Mouse (Mus musculus) neural tube, embryonic 15.5 days (tissue): Measurements from ENCODE around the gene Itgb2. TPM values are rescaled to one million over a fixed set of nuclear protein-coding genes. Genes with fewer than 3 reads are reported as not detected.

ENCODE experiments used
- ATAC-seq: fragments of 200-750 bp; cut with Nextera tagmentation; 2 replicates; pipeline ENCODE4 v1.8.0; 2017; ENCODE audit warnings: mild to moderate bottlenecking, moderate TSS enrichment, moderate library complexity; ENCODE audit not compliant: low FRiP score
- H3K27ac ChIP-seq: fragments of 300-500 bp; sonication (generic); replicated peaks from 2 replicates; pipeline ENCODE4 v1.5.1; 2015; ENCODE audit warnings: mild to moderate bottlenecking, inconsistent platforms
- H3K27me3 ChIP-seq: fragments of 300-500 bp; sonication (generic); replicated peaks from 2 replicates; pipeline ENCODE4 v1.6.1; 2015; ENCODE audit warnings: inconsistent platforms
- H3K36me3 ChIP-seq: fragments of 300-500 bp; sonication (generic); 2 replicates; pipeline ENCODE4 v1.6.1; 2015; ENCODE audit warnings: inconsistent platforms
- H3K4me1 ChIP-seq: fragments of 300-500 bp; sonication (generic); 2 replicates; pipeline ENCODE4 v1.6.1; 2015; ENCODE audit warnings: inconsistent platforms
- H3K4me2 ChIP-seq: fragments of 300-500 bp; sonication (generic); 2 replicates; pipeline ENCODE4 v1.6.1; 2015; ENCODE audit warnings: inconsistent platforms, mild to moderate bottlenecking, moderate library complexity
- H3K4me3 ChIP-seq: fragments of 300-500 bp; sonication (generic); replicated peaks from 2 replicates; pipeline ENCODE4 v1.5.1; 2015; ENCODE audit warnings: mild to moderate bottlenecking, inconsistent platforms
- H3K9ac ChIP-seq: fragments of 300-500 bp; sonication (generic); replicated peaks from 2 replicates; pipeline ENCODE4 v1.6.1; 2015; ENCODE audit warnings: mild to moderate bottlenecking, inconsistent platforms
- H3K9me3 ChIP-seq: fragments of 300-500 bp; sonication (generic); replicated peaks from 2 replicates; pipeline ENCODE4 v1.6.1; 2016; ENCODE audit warnings: inconsistent platforms
- WGBS: fragments of 180-500 bp; shearing (Covaris S2); methylation state at CpG from one replicate; pipeline ENCODE4 v1.1.7; 2015; ENCODE audit warnings: mixed read lengths; 5-methylcytosine and 5-hydroxymethylcytosine counted together
- polyA plus RNA-seq: library from polyadenylated mRNA; unstranded; fragments of >200 nt; fragmentation: Nextera tagmentation; extraction: Ambion mirVana; gene quantifications from 2 replicates; pipeline ENCODE4 v1.2.1, GENCODE M21; 2015

The Itgb2 gene
- polyA plus RNA-seq, 1 experiment from 2014 or later: 1.0 TPM

DNA sequence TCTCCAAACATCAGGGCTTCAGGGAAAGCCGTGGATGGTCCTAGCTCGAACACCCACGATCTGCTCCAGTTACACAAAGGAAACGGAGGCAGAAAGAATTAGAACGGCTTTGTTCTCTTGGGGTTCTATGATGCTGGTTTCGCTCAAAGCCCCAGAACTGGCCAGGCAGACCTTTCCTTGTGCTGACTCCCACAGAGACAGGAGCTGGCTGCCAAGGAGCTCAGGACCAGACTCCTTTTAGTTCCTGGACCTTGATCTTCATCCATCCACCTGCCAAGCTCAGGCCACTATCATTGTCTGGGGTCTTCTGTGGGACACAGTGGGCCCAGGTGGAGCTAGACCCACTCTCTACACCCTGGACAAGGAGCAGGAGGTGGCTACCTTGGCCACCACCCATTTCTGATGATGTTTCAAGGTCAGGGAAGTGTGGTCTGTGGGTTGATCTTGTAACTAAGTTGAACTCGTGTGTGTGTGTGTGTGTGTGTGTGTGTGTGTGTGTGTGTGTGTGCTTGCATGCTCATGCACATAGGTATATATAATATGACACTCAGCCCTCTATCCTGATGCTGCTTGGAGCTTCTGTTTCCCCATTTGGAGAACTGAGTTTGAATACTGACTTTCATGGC lies 9.4 kb downstream of the Itgb2 start:
- WGBS: 82% methylated on average over 7 of the region's 7 CpGs
- Histone ChIP-seq H3K27ac (no peak overlapping the region), H3K4me1 (no peaks in the 10 kb centered on the region), H3K4me3 (no peak overlapping the region), H3K4me2 (no peak overlapping the region), H3K36me3 (no peaks in the 10 kb centered on the region), H3K9ac (no peak overlapping the region), H3K27me3 (no peaks in the 10 kb centered on the region), H3K9me3 (no peaks in the 10 kb centered on the region)
- ATAC-seq: no peak

DNA sequence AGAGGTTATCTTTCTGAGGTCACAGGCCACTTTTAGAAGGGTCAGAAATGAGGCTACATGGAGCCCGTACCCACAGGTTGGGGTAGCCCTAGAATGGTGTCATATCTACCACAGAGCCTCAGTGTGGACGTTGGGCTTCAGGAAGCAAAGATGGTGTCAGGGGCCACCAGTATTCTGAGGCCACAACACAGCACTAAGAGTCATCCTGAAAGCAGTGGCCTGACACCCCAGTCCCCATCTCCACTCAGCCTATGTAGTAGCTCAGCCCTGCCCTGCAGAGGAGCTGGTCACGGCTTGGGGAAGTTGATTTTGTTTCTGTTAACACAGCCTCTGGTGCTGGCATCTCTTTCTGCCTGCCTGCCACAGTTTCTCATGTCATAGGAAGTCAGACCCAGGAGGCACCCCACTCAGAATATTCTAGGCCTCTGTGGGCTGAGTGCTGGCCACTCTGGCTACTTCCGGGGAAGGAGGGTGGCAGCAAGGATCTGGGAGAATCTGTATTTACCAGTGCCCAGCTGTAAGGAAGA lies 10.6 kb downstream of the Itgb2 start:
- H3K27me3 ChIP-seq: no peaks in the 10 kb centered on the region
- H3K4me3 ChIP-seq: no peak overlapping the region
- WGBS: 87% methylated on average over 4 of the region's 4 CpGs
- H3K9ac ChIP-seq: no peak overlapping the region
- no peaks in the 10 kb centered on the region for H3K36me3 ChIP-seq
- H3K9me3 ChIP-seq: no peaks in the 10 kb centered on the region
- no peak for ATAC-seq
- H3K27ac ChIP-seq: no peak overlapping the region
- H3K4me1 ChIP-seq: no peaks in the 10 kb centered on the region
- no peak overlapping the region for H3K4me2 ChIP-seq

GRCm38 (mm10) chr10:77541864-77542666 lies 12.0 kb downstream of the Itgb2 start:
- WGBS: 78% methylated on average over 10 of the region's 10 CpGs
- Histone ChIP-seq H3K9ac (no peak overlapping the region), H3K27me3 (no peaks in the 10 kb centered on the region), H3K4me1 (no peaks in the 10 kb centered on the region), H3K4me2 (no peak overlapping the region), H3K4me3 (no peak overlapping the region), H3K36me3 (no peaks in the 10 kb centered on the region), H3K9me3 (no peaks in the 10 kb centered on the region), H3K27ac (no peak overlapping the region)
- no peak for ATAC-seq

DNA sequence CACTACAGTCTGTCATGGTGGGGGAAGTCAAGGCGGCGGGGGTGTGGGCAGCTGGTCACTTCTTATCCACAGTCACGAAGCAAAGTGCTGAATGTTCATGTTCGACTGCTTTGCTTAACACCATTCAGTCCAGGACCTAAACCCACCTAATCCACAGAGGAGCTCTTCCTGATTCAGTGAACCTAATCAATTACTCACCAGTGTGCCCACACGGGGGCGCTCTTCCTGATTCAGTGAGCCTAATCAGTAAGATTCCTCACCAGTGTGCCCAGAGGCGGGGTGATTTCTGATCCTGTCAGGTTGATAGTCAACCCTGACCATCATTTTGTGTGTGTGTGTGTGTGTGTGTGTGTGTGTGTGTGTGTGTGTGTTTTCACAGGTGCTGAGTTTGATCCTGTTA lies 13.2 kb downstream of the Itgb2 start:
- ATAC-seq: no peak
- no peaks in the 10 kb centered on the region for H3K9me3 ChIP-seq
- H3K27ac ChIP-seq: no peak overlapping the region
- H3K27me3 ChIP-seq: no peaks in the 10 kb centered on the region
- no peaks in the 10 kb centered on the region for H3K36me3 ChIP-seq
- no peak overlapping the region for H3K4me3 ChIP-seq
- no peaks in the 10 kb centered on the region for H3K4me1 ChIP-seq
- H3K4me2 ChIP-seq: no peak overlapping the region
- 42% methylated on average over 7 of the region's 7 CpGs for WGBS
- H3K9ac ChIP-seq: no peak overlapping the region

GRCm38 (mm10) chr10:77544916-77545315 lies 14.9 kb downstream of the Itgb2 start:
- Histone ChIP-seq H3K36me3 (no peaks in the 10 kb centered on the region), H3K27me3 (no peaks in the 10 kb centered on the region), H3K4me3 (no peak overlapping the region), H3K9ac (no peak overlapping the region), H3K27ac (no peak overlapping the region), H3K9me3 (no peaks in the 10 kb centered on the region), H3K4me2 (no peak overlapping the region), H3K4me1 (no peaks in the 10 kb centered on the region)
- 80% methylated on average over 5 of the region's 5 CpGs for WGBS
- ATAC-seq: no peak

GRCm38 (mm10) chr10:77548576-77548975 lies 18.5 kb downstream of the Itgb2 start:
- no peaks in the 10 kb centered on the region for H3K4me1 ChIP-seq
- H3K9ac ChIP-seq: no peak overlapping the region
- no peaks in the 10 kb centered on the region for H3K36me3 ChIP-seq
- H3K4me2 ChIP-seq: no peak overlapping the region
- no peak overlapping the region for H3K27ac ChIP-seq
- no peak overlapping the region for H3K4me3 ChIP-seq
- WGBS: 90% methylated on average over 10 of the region's 10 CpGs
- H3K27me3 ChIP-seq: no peaks in the 10 kb centered on the region
- H3K9me3 ChIP-seq: no peaks in the 10 kb centered on the region
- ATAC-seq: no peak

- Histone ChIP-seq H3K9me3 (no peaks in the 10 kb centered on the region), H3K27ac (no peak overlapping the region), H3K9ac (no peak overlapping the region), H3K4me1 (no peaks in the 10 kb centered on the region), H3K4me2 (no peak overlapping the region), H3K27me3 (no peaks in the 10 kb centered on the region), H3K36me3 (no peaks in the 10 kb centered on the region), H3K4me3 (no peak overlapping the region)
- no peak for ATAC-seq
- WGBS: 78% methylated on average over 11 of the region's 11 CpGs
These were observed 20.8 kb downstream of the Itgb2 start for GRCm38 (mm10) chr10:77550874-77551273.

DNA sequence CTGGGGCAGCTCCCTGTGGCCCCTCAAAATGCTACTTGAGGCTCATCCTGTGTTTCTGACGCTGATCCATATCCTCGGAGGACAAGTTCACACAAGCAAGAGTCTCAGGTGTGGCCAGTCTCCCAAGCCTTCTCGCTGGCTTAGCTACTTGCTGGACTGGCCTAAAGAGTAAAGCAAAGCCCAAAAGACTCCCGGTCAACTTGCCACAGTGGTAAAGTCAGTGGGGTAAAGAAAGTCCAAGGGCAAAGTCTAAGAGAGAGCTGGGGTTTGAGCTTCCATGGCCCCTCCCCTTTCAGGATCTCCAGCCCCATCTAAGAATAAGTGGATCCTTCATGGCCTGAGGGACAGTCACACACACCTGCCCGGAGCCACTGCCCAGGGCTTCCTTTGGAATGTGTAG lies 22.1 kb downstream of the Itgb2 start:
- Histone ChIP-seq H3K36me3 (no peaks in the 10 kb centered on the region), H3K27ac (no peak overlapping the region), H3K9ac (no peak overlapping the region), H3K4me1 (no peaks in the 10 kb centered on the region), H3K4me3 (no peak overlapping the region), H3K4me2 (no peak overlapping the region), H3K9me3 (no peaks in the 10 kb centered on the region), H3K27me3 (no peaks in the 10 kb centered on the region)
- ATAC-seq: no peak
- 91% methylated on average over 5 of the region's 5 CpGs for WGBS

DNA sequence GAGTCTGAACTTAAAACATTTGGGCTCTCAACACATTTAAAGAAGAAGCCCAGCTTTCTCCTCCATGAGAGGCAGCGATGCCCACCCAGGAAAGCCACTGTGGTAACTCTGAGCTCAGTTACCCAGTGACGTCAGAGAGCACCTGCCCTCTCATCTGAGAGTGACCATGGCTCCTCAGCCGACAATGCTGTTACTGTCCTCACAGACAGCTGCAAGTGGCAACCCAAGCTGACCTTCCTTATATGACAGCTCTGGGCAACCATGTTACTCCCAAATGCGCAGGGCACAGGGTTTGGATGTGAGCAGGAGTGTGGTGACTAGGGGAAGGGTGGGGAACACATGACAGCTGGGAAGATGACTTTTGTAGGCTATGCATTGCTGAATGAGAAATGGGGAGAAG lies 23.2 kb downstream of the Itgb2 start:
- ATAC-seq: no peak
- Histone ChIP-seq H3K9ac (no peak overlapping the region), H3K4me3 (no peak overlapping the region), H3K4me2 (no peak overlapping the region), H3K27me3 (no peaks in the 10 kb centered on the region), H3K9me3 (no peaks in the 10 kb centered on the region), H3K36me3 (no peaks in the 10 kb centered on the region), H3K4me1 (no peaks in the 10 kb centered on the region), H3K27ac (no peak overlapping the region)
- 85% methylated on average over 4 of the region's 4 CpGs for WGBS

GRCm38 (mm10) chr10:77554918-77555317 lies 24.9 kb downstream of the Itgb2 start:
- H3K4me3 ChIP-seq: no peak overlapping the region
- no peak overlapping the region for H3K9ac ChIP-seq
- H3K4me2 ChIP-seq: no peak overlapping the region
- H3K9me3 ChIP-seq: no peaks in the 10 kb centered on the region
- no peaks in the 10 kb centered on the region for H3K27me3 ChIP-seq
- H3K27ac ChIP-seq: no peak overlapping the region
- 96% methylated on average over 4 of the region's 4 CpGs for WGBS
- H3K36me3 ChIP-seq: no peaks in the 10 kb centered on the region
- H3K4me1 ChIP-seq: no peaks in the 10 kb centered on the region
- ATAC-seq: no peak

- no peaks in the 10 kb centered on the region for H3K36me3 ChIP-seq
- H3K9ac ChIP-seq: no peak overlapping the region
- H3K9me3 ChIP-seq: no peaks in the 10 kb centered on the region
- H3K4me2 ChIP-seq: no peak overlapping the region
- 92% methylated on average over 7 of the region's 7 CpGs for WGBS
- no peak overlapping the region for H3K4me3 ChIP-seq
- H3K4me1 ChIP-seq: no peaks in the 10 kb centered on the region
- H3K27me3 ChIP-seq: no peaks in the 10 kb centered on the region
- no peak overlapping the region for H3K27ac ChIP-seq
- no peak for ATAC-seq
These were observed 26.6 kb downstream of the Itgb2 start for GRCm38 (mm10) chr10:77556631-77557030.

- ATAC-seq: no peak
- Histone ChIP-seq H3K9me3 (no peaks in the 10 kb centered on the region), H3K27ac (no peak overlapping the region), H3K4me2 (no peak overlapping the region), H3K9ac (no peak overlapping the region), H3K27me3 (no peaks in the 10 kb centered on the region), H3K36me3 (no peaks in the 10 kb centered on the region), H3K4me3 (no peak overlapping the region), H3K4me1 (no peaks in the 10 kb centered on the region)
- 92% methylated on average over 4 of the region's 4 CpGs for WGBS
These were observed 27.6 kb downstream of the Itgb2 start for GRCm38 (mm10) chr10:77557641-77558040.
